Comparison of ENCODE assay signal across 23 mouse cellular contexts in genomic region chr5:58822704-58823103, GRCm38 (mm10).
"Had no signal": no experiment of that assay in that cellular context is flagged by ENCODE, and none has a peak within 500 bp of the region (broad histone marks: within the 10 kb centered on the region; RNA-seq: fewer than 3 reads in every experiment).

No protein-coding gene starts in this region.

- H3K4me3 ChIP-seq: limb, embryonic 10.5 days; limb, embryonic 13.5 days; liver, embryonic 12.5 days; liver, embryonic 15.5 days; lung, embryonic 15.5 days; megakaryocyte, embryonic 14.5 days; midbrain, embryonic 10.5 days; midbrain, embryonic 13.5 days; myocyte; neural tube, embryonic 13.5 days had no signal

- H3K36me3 ChIP-seq: limb, embryonic 10.5 days; limb, embryonic 13.5 days; liver, embryonic 12.5 days; liver, embryonic 15.5 days; lung, embryonic 15.5 days; midbrain, embryonic 10.5 days; midbrain, embryonic 13.5 days; neural tube, embryonic 13.5 days had no signal

- H3K27ac ChIP-seq: limb, embryonic 10.5 days; limb, embryonic 13.5 days; liver, embryonic 12.5 days; liver, embryonic 15.5 days; lung, embryonic 15.5 days; midbrain, embryonic 10.5 days; midbrain, embryonic 13.5 days; neural tube, embryonic 13.5 days; stomach, postnatal 0 days had no signal

- H3K9ac ChIP-seq: limb, embryonic 13.5 days; liver, embryonic 12.5 days; liver, embryonic 15.5 days; lung, embryonic 15.5 days; midbrain, embryonic 13.5 days; neural tube, embryonic 13.5 days had no signal

- H3K4me2 ChIP-seq: limb, embryonic 13.5 days; liver, embryonic 12.5 days; liver, embryonic 15.5 days; lung, embryonic 15.5 days; midbrain, embryonic 13.5 days; neural tube, embryonic 13.5 days had no signal

- ATAC-seq: liver, embryonic 12.5 days; midbrain, embryonic 13.5 days; midbrain, embryonic 16.5 days had no signal

- H3K9me3 ChIP-seq: limb, embryonic 10.5 days; limb, embryonic 13.5 days; liver, embryonic 12.5 days; liver, embryonic 15.5 days; lung, embryonic 15.5 days; megakaryocyte, embryonic 14.5 days; midbrain, embryonic 10.5 days; midbrain, embryonic 13.5 days; neural tube, embryonic 13.5 days had no signal

- H3K27me3 ChIP-seq: limb, embryonic 13.5 days; liver, embryonic 12.5 days; liver, embryonic 15.5 days; lung, embryonic 15.5 days; megakaryocyte, embryonic 14.5 days; midbrain, embryonic 13.5 days; neural tube, embryonic 13.5 days had no signal

- DNase-seq: kidney, adult 2 months; kidney, postnatal 14 days; kidney, postnatal 4 days; liver; lung, adult 18-20 months; lung, postnatal 10 days; lung, postnatal 36 days; right cerebral cortex, adult 18-20 months; right cerebral cortex, postnatal 14 days; right cerebral cortex, postnatal 4 days; thymus, postnatal 25 days had no signal

- H3K4me1 ChIP-seq: limb, embryonic 10.5 days; limb, embryonic 13.5 days; liver, embryonic 12.5 days; liver, embryonic 15.5 days; lung, embryonic 15.5 days; megakaryocyte, embryonic 14.5 days; midbrain, embryonic 10.5 days; midbrain, embryonic 13.5 days; neural tube, embryonic 13.5 days had no signal
